Mouse (Mus musculus): Measurements from ENCODE around the gene Rab5b.
A peak's percentile ranks its signal among the peaks of the same experiment; 100 is the strongest.
"Not testable (repeated sequence)": the region's sequence is repeated elsewhere in the genome, so short reads cannot be mapped to it uniquely, and the experiment has no call there.

Gene Rab5b

GRCm38 (mm10) chr10:128642749-128643148 is 53.3 kb downstream of the Rab5b start:
- no peak for DNase-seq (ENCODE audit: low read depth)

GRCm38 (mm10) chr10:128641871-128642270 is 54.2 kb downstream of the Rab5b start:
- DNase-seq (ENCODE audit: low read depth): no peak

- DNase-seq (ENCODE audit: low read depth): no peak
Observed at GRCm38 (mm10) chr10:128640891-128641290, 55.2 kb downstream of the Rab5b start.

- no peak for DNase-seq (ENCODE audit: low read depth)
Observed at GRCm38 (mm10) chr10:128639999-128640398, 56.1 kb downstream of the Rab5b start.

- no peak for DNase-seq (ENCODE audit: low read depth)
Observed at GRCm38 (mm10) chr10:128637011-128637410, 59.1 kb downstream of the Rab5b start.

GRCm38 (mm10) chr10:128636561-128636960 is 59.5 kb downstream of the Rab5b start:
- DNase-seq (ENCODE audit: low read depth): no peak

- DNase-seq (ENCODE audit: low read depth): no peak
Observed at GRCm38 (mm10) chr10:128635697-128636096, 60.4 kb downstream of the Rab5b start.

- DNase-seq (ENCODE audit: low read depth): no peak
Observed at GRCm38 (mm10) chr10:128631571-128631970, 64.5 kb downstream of the Rab5b start.

GRCm38 (mm10) chr10:128630306-128630705 is 65.8 kb downstream of the Rab5b start:
- not testable (repeated sequence) for DNase-seq (ENCODE audit: low read depth)

GRCm38 (mm10) chr10:128629746-128630145 is 66.3 kb downstream of the Rab5b start:
- DNase-seq (ENCODE audit: low read depth): no peak

- DNase-seq (ENCODE audit: low read depth): peak; percentile 26
Observed at GRCm38 (mm10) chr10:128627398-128628317, 68.4 kb downstream of the Rab5b start.

Measured in 416B (cell line).